34 mouse cellular contexts compared by ENCODE assay signal in genomic region chr1:55134301-55134700, GRCm38 (mm10).
"Had no signal": no experiment of that assay in that cellular context is flagged by ENCODE, and none has a peak within 500 bp of the region (broad histone marks: within the 10 kb centered on the region; RNA-seq: fewer than 3 reads in every experiment).

No protein-coding gene starts in this region.

- H3K36me3 ChIP-seq: hindbrain, embryonic 15.5 days had no signal

- H3K9ac ChIP-seq: heart, embryonic 12.5 days; heart, embryonic 13.5 days; heart, embryonic 15.5 days; hindbrain, embryonic 12.5 days; hindbrain, embryonic 13.5 days; hindbrain, embryonic 14.5 days; hindbrain, embryonic 15.5 days; intestine, embryonic 15.5 days; kidney, embryonic 15.5 days had no signal

- ATAC-seq: hindbrain, embryonic 16.5 days; hindbrain, postnatal 0 days; inflammation-experienced regulatory T-cells, adult 6 months; intestine, embryonic 15.5 days; intestine, embryonic 16.5 days; intestine, postnatal 0 days had no signal

- H3K4me3 ChIP-seq: heart, embryonic 12.5 days; heart, embryonic 13.5 days; heart, embryonic 15.5 days; hindbrain, embryonic 10.5 days; hindbrain, embryonic 12.5 days; hindbrain, embryonic 13.5 days; hindbrain, embryonic 15.5 days; intestine, embryonic 15.5 days; kidney, embryonic 15.5 days; layer of hippocampus, adult 2 months; left cerebral cortex, adult 2 months had no signal

- H3K27ac ChIP-seq: heart, embryonic 13.5 days; heart, embryonic 15.5 days; hindbrain, embryonic 10.5 days; hindbrain, embryonic 12.5 days; hindbrain, embryonic 13.5 days; hindbrain, embryonic 14.5 days; hindbrain, embryonic 15.5 days; hindbrain, postnatal 0 days; intestine, embryonic 15.5 days; kidney, embryonic 15.5 days; kidney, postnatal 0 days; layer of hippocampus, adult 2 months; left cerebral cortex, adult 2 months had no signal

- H3K9me3 ChIP-seq: heart, embryonic 12.5 days; heart, embryonic 13.5 days; heart, embryonic 15.5 days; hindbrain, embryonic 10.5 days; hindbrain, embryonic 12.5 days; hindbrain, embryonic 13.5 days; hindbrain, embryonic 15.5 days; intestine, embryonic 15.5 days; kidney, embryonic 15.5 days had no signal

- DNase-seq: heart, postnatal 10 days; heart, postnatal 14 days; heart, postnatal 36 days; heart, postnatal 4 days; kidney, adult 11 months; kidney, adult 18-20 months; kidney, adult 2 months; kidney, adult 8-10 months; kidney, adult 9 months; kidney, postnatal 10 days; kidney, postnatal 14 days; kidney, postnatal 25 days; kidney, postnatal 36 days; kidney, postnatal 4 days; layer of hippocampus, adult 9-11 months; layer of hippocampus, postnatal 36 days had no signal

- H3K27me3 ChIP-seq: heart, embryonic 12.5 days; heart, embryonic 13.5 days; heart, embryonic 15.5 days; hindbrain, embryonic 12.5 days; hindbrain, embryonic 13.5 days; hindbrain, embryonic 15.5 days; intestine, embryonic 15.5 days; kidney, embryonic 15.5 days had no signal

- H3K4me2 ChIP-seq: heart, embryonic 12.5 days; heart, embryonic 13.5 days; heart, embryonic 15.5 days; hindbrain, embryonic 12.5 days; hindbrain, embryonic 13.5 days; hindbrain, embryonic 14.5 days; hindbrain, embryonic 15.5 days; intestine, embryonic 15.5 days; kidney, embryonic 15.5 days had no signal
